Mouse (Mus musculus): ENCODE data around the gene Thap7. TPM values are rescaled to one million over a fixed set of nuclear protein-coding genes. Genes with fewer than 3 reads are reported as not detected.
"Not testable (repeated sequence)": the region's sequence is repeated elsewhere in the genome, so short reads cannot be mapped to it uniquely, and the experiment has no call there.

The Thap7 gene
- polyA plus RNA-seq, 1 experiment from 2014 or later: 24.4 TPM

DNA sequence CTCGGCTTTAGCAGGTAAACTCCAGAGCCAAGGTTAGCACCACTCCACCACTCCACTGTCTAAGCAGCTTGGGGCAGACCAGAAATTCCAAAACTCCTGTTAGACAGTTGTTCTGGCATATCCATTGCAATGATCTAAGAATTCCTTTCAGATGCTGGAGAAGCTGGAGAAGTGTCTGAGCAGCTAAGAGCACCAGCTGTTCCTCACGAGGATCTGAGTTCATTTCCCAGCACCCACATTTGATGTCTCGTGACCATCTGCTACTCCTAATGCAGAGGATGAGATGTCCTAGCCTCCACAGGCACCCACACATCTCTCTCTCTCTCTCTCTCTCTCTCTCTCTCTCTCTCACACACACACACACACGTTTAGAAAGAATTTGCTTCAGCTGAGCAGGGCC, 26.0 kb upstream of the Thap7 start:
- TF ChIP-seq EP300 (IDR thresholded peaks at IDR 0.05; ENCODE audit: low read depth): no peak
- TF ChIP-seq CTCF (IDR thresholded peaks at IDR 0.05; ENCODE audit: low read depth): no peak
- peaks cover 31% of the 10 kb centered on the region for H3K4me1 ChIP-seq (ENCODE audit: insufficient read depth)
- 62% methylated on average over 4 of the region's 4 CpGs for WGBS (ENCODE audit: insufficient replicate concordance)

DNA sequence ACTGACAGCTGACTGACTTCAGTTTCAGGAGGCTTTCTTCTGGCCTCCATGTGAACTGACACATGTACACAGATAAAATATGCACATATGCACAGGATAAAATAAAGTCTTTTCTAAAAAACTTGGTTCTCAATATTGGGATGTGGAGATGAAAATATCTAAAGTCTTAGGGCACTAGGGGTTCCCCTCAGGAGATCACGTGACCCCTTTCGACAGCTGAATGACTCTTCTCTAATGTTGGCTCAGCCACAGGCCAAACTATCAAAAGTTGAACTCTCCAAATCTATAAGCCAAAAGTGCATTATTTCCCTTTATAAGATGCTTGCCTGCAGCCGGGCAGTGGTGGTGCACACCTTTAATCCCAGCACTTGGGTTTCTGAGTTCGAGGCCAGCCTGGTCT, 25.2 kb upstream of the Thap7 start:
- no peak for ATAC-seq
- 81% methylated on average over 4 of the region's 4 CpGs for WGBS (ENCODE audit: insufficient replicate concordance)
- peaks cover 31% of the 10 kb centered on the region for H3K4me1 ChIP-seq (ENCODE audit: insufficient read depth)

More for the DNA sequence above, 26.0 kb upstream of the Thap7 start:
- Histone ChIP-seq H3K4me2 (ENCODE audit: low read depth, low read length) (no peak overlapping the region), H3K27ac (ENCODE audit: low read depth) (no peak overlapping the region), H3K9ac (replicated peaks) (no peak overlapping the region), H3K4me3 (ENCODE audit: low read depth, low read length) (no peak overlapping the region), H3K36me3 (replicated peaks; ENCODE audit: insufficient read depth, low read length) (no peaks in the 10 kb centered on the region), H3K27me3 (ENCODE audit: insufficient read depth, low read length) (peaks cover 3% of the 10 kb centered on the region), H3K9me3 (ENCODE audit: low read length) (no peaks in the 10 kb centered on the region)
- no peak for ATAC-seq
- no peak for DNase-seq

DNA sequence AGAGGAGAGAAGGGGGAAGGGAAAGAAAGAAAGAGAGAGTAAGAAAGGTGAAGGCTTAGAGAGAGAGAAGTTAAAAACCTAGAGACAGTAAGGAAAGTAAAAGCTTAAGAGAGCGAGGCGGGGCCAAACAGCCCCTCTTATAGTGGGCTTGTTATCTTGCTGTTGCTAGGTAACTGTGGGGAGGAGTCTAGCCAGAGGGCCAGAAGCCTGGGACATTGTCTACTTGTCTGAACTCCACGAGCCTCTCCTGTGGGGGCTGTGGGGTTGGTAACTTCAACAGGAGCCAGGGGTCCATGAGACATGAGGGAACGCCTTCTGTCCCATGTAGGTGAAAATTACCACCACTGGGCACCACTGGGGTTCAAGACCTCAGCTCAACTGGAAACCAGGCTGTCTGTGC, 23.8 kb upstream of the Thap7 start:
- Histone ChIP-seq H3K4me1 (ENCODE audit: insufficient read depth) (peaks cover 36% of the 10 kb centered on the region), H3K9ac (replicated peaks) (peak overlapping the region; percentile 11; the same call in 1 of the 2 replicates), H3K4me2 (ENCODE audit: low read depth, low read length) (peak overlapping the region; percentile 67)
- H3K4me3 ChIP-seq (ENCODE audit: low read depth, low read length); ATAC-seq; DNase-seq; H3K27me3 ChIP-seq (ENCODE audit: insufficient read depth, low read length); H3K9me3 ChIP-seq (ENCODE audit: low read length); H3K27ac ChIP-seq (ENCODE audit: low read depth); H3K36me3 ChIP-seq (replicated peaks; ENCODE audit: insufficient read depth, low read length): not testable (repeated sequence)
- WGBS (ENCODE audit: insufficient replicate concordance): 34% methylated on average over 4 of the region's 4 CpGs

More for the DNA sequence above, 25.2 kb upstream of the Thap7 start:
- Histone ChIP-seq H3K4me3 (ENCODE audit: low read depth, low read length) (no peak overlapping the region), H3K36me3 (replicated peaks; ENCODE audit: insufficient read depth, low read length) (no peaks in the 10 kb centered on the region), H3K27ac (ENCODE audit: low read depth) (no peak overlapping the region), H3K9ac (replicated peaks) (no peak overlapping the region), H3K27me3 (ENCODE audit: insufficient read depth, low read length) (0 out of 2 replicates have a peak, but pooled peaks cover 2% of the 10 kb centered on the region), H3K4me2 (ENCODE audit: low read depth, low read length) (no peak overlapping the region), H3K9me3 (ENCODE audit: low read length) (no peaks in the 10 kb centered on the region)
- DNase-seq: no peak
- no peak for TF ChIP-seq CTCF (IDR thresholded peaks at IDR 0.05; ENCODE audit: low read depth)
- TF ChIP-seq EP300 (IDR thresholded peaks at IDR 0.05; ENCODE audit: low read depth): no peak

DNA sequence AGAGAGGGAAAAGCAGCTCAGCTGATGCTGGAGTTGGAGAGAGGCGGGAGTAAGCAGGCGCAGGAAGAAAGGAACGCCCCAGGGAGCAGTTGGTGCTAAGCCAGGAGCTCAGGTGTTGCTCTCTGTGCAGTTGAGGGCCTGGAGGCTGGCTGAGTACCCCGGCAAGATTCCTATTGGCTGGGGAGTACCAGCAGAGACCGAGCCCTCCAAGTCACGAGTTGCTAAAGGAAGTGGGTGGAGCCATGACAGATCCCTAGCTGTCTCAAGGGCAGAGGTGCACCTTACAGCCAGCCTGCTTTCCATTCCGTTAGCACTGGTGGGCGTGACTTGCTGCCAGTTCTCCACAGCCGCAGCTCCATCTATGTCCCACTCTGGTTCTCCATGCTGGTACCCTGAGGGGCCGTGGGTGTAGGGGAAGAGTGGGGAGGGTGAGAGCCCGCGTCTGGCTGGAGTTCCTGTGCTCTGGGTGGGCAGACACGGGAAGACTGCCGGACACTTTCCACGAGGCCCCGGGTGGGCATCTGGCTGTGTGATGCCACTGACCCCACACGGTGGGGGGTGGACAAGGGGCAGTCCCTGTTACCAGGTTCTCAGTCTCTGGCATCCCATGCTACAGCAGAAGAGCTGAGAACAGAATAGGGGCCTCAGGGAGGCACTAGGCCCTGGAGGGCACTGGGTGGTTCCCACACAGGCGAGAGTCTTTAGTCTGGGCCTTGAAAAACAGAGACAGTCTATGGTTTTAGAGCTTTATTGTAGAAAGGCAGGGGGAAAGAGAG, 23.2 kb upstream of the Thap7 start:
- WGBS (ENCODE audit: insufficient replicate concordance): 13% methylated on average over 18 of the region's 18 CpGs
- peak; percentile 57 for ATAC-seq

DNA sequence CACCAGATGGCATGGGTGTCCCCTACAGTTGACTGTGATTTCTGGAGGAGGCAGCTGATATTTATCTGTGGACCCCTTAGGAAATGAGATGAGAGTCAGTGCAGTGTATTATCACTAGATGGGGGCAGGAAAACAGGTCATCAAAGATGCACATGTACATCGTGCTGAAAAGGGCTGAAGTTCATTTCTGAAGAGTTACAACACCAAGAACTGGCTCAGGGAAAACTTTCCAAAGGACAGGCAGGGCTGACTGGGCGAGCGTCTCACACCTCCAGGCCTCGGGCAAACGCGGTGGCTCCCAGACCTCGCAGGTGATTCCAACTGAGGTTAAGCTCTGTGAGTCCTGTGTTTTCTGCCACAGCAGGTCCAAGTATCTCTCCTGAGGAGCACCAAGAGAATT, 21.9 kb upstream of the Thap7 start:
- Histone ChIP-seq H3K9ac (replicated peaks) (no peak overlapping the region), H3K4me1 (ENCODE audit: insufficient read depth) (peaks cover 27% of the 10 kb centered on the region), H3K9me3 (ENCODE audit: low read length) (peaks cover under 1% of the 10 kb centered on the region; the same call in 1 of the 2 replicates), H3K27ac (ENCODE audit: low read depth) (peak overlapping the region; percentile 69), H3K4me2 (ENCODE audit: low read depth, low read length) (no peak overlapping the region), H3K27me3 (ENCODE audit: insufficient read depth, low read length) (no peaks in the 10 kb centered on the region), H3K4me3 (ENCODE audit: low read depth, low read length) (no peak overlapping the region), H3K36me3 (replicated peaks; ENCODE audit: insufficient read depth, low read length) (no peaks in the 10 kb centered on the region)
- DNase-seq (peak; percentile 38), ATAC-seq (peak; percentile 78)
- TF ChIP-seq EP300 (IDR thresholded peaks at IDR 0.05; ENCODE audit: low read depth) (no peak), CTCF (IDR thresholded peaks at IDR 0.05; ENCODE audit: low read depth) (no peak)
- 63% methylated on average over 7 of the region's 7 CpGs for WGBS (ENCODE audit: insufficient replicate concordance)

More for the DNA sequence above, 23.2 kb upstream of the Thap7 start:
- Histone ChIP-seq H3K27me3 (ENCODE audit: insufficient read depth, low read length) (no peaks in the 10 kb centered on the region), H3K27ac (ENCODE audit: low read depth) (peak overlapping the region; percentile 69; the same call in 1 of the 2 replicates), H3K4me3 (ENCODE audit: low read depth, low read length) (peak overlapping the region; percentile 19; the same call in 1 of the 2 replicates), H3K9me3 (ENCODE audit: low read length) (no peaks in the 10 kb centered on the region), H3K36me3 (replicated peaks; ENCODE audit: insufficient read depth, low read length) (no peaks in the 10 kb centered on the region), H3K4me1 (ENCODE audit: insufficient read depth) (peaks cover 35% of the 10 kb centered on the region), H3K4me2 (ENCODE audit: low read depth, low read length) (peak overlapping the region; percentile 67), H3K9ac (replicated peaks) (no peak overlapping the region; the same call in 1 of the 2 replicates)
- TF ChIP-seq CTCF (IDR thresholded peaks at IDR 0.05; ENCODE audit: low read depth): no peak
- TF ChIP-seq EP300 (IDR thresholded peaks at IDR 0.05; ENCODE audit: low read depth): no peak
- DNase-seq: peak; percentile 59

DNA sequence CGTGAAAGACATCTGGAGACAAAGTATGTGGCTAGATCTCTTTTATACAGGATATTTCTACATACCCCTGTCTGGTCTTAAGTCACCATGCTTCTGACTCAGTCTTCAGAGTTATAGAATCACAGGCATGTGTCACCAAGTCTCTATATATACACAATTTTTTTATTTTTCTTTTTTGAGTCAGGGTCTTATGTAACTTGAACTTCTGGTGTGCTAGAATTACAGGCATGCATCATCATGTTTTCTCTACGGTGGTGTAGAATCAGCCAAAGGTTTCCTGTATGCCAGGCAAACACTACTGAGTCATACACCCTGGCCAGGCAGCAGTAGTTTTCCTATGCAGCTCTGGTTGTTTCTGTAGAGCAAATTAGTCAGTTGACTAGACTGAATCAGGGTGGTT, 11.7 kb upstream of the Thap7 start:
- no peak overlapping the region for H3K9ac ChIP-seq (replicated peaks)
- H3K9me3 ChIP-seq (ENCODE audit: low read length): no peaks in the 10 kb centered on the region; the same call in 1 of the 2 replicates
- no peaks in the 10 kb centered on the region for H3K27me3 ChIP-seq (ENCODE audit: insufficient read depth, low read length)
- H3K4me2 ChIP-seq (ENCODE audit: low read depth, low read length): no peak overlapping the region
- no peak for TF ChIP-seq EP300 (IDR thresholded peaks at IDR 0.05; ENCODE audit: low read depth)
- TF ChIP-seq CTCF (IDR thresholded peaks at IDR 0.05; ENCODE audit: low read depth): no peak
- no peak for ATAC-seq
- H3K36me3 ChIP-seq (replicated peaks; ENCODE audit: insufficient read depth, low read length): no peaks in the 10 kb centered on the region
- DNase-seq: no peak
- H3K4me1 ChIP-seq (ENCODE audit: insufficient read depth): no peaks in the 10 kb centered on the region
- H3K4me3 ChIP-seq (ENCODE audit: low read depth, low read length): no peak overlapping the region
- WGBS (ENCODE audit: insufficient replicate concordance): 62% methylated on average over 2 of the region's 2 CpGs
- H3K27ac ChIP-seq (ENCODE audit: low read depth): no peak overlapping the region
